Mouse (Mus musculus) brain, adult 10 weeks (tissue): ENCODE results near the gene Osgep. TPM values are rescaled to one million over a fixed set of nuclear protein-coding genes. Genes with fewer than 3 reads are reported as not detected.

Source experiments
- polyA plus RNA-seq: library from polyadenylated mRNA; stranded (reverse); fragments of 350-450 nt; fragmentation: Illumina TruSeq; extraction: RNeasy Lipid Tissue Mini Kit (QIAGEN cat#74804); gene quantifications from one replicate; pipeline ENCODE4 v1.2.3, GENCODE M21; 2015; ENCODE audit warnings: low read depth, low replicate concordance

Gene Osgep
- polyA plus RNA-seq: 56.7 TPM

GRCm38 (mm10) chr14:50924281-50925064 is at the start of gene Osgep, which contains the start of gene Apex1:
Gene Osgep (minus strand): TSS chr14:50924893.
Gene Apex1 (plus strand): TSS chr14:50924968.

GRCm38 (mm10) chr14:50955942-50956508 is 31.3 kb upstream of the Osgep start, which contains the start of gene Pnp2:
Gene Pnp2 (plus strand): TSS chr14:50955992.

GRCm38 (mm10) chr14:50943932-50944667 is 19.4 kb upstream of the Osgep start, which contains the start of gene Gm49342:
Gene Gm49342 (plus strand): TSS chr14:50944517.

DNA sequence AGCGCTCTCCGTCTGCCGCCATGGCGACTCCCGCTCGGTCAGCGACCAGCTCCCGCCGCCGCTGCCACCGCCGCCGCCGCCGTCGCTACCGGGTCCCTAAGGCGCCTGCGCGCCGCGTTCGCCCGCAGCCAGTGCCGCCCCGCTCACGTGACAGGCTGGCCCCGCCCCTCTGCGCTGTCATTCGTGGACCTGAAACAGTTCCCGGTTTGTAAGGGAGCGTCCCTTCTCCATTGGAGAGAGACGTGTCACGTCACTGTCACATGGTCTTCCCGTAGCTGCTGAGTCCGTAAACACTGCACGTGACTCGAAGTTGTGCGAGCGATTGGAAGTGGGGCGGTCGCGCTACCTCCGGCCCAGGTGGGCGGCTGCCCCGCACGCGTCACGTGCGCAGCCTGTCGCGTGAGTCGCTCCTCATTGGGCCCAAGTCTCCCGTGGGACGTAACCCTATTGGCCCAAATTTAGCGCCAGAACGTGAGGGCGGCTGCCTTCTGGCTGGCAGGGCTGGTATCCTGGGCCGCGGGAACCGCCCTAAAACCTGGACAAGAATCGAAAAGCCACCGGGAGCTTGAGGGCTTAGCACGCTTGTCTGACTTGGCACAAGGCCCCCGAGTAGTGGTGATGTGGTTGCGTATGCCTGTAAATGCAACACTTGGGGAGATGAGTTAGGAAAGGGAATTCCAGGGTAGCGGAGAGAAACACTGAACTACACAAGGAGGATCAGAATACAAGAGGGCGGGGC is 6.2 kb upstream of the Osgep start, which contains the start of the genes Pip4p1 and Pnp:
Pip4p1 (minus strand) TSS at position 103 of the 739 bp plus-strand sequence.
Pnp (plus strand) TSS at position 329 of the 739 bp plus-strand sequence.

GRCm38 (mm10) chr14:50897374-50897765 is 27.3 kb downstream of the Osgep start, which contains the start of gene Klhl33:
Gene Klhl33 (minus strand): TSS chr14:50897507.

DNA sequence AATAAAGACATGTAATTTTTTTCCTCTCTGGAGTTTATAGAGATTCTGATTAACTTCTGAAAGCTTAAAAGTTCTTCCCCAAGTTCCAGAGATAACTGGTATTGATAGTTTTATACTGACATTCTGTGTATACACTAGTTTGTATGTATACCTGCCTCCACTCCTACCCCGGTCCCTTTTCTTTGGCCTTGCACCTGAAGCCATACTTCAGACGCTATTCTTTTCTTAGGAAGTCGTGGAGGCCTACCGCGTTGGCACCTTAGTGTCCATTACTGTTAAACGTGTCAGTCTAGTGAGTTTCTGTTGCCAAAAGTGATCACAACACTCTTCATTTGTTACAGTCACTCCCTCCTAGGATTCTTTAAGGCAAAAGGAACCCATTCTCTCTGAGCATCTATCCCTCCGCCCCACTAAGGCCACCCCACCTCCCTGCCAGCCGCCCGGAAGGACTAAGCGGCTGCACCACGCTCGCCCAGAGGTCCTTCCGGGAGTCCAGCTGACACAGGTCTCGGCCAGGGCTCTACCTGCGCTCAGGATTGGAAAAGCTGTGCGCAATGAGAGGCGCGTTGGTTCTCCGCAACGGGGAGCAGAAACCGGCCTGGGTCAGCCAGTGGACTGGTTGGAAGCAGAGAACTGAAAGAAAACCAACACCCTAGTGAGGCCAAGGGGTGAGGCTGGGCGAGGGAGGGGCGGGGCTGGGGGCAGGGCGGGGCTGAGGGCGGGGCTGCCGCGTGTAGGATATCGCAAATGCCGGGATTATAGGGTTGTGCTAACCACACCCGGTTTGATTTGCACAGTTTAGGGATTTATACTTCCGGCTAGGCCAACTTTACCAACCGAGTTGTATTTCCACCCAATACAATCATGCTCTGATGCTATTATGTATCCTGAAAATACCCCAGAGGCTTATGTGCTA is 54.5 kb downstream of the Osgep start, which contains the start of gene Tep1:
Tep1 (minus strand) TSS at position 672 of the 916 bp plus-strand sequence.

Other genes starting within 250 kb of the Osgep start
- gene Olfr747, start 231.7 kb downstream of the Osgep start, polyA plus RNA-seq: not detected
- not detected for gene Olfr748, start 217.5 kb downstream of the Osgep start, polyA plus RNA-seq
- not detected for gene Olfr749, start 179.8 kb downstream of the Osgep start, polyA plus RNA-seq
- gene Ttc5, start 139.4 kb downstream of the Osgep start, polyA plus RNA-seq: 57.8 TPM
- not detected for gene Ccnb1ip1, start 117.2 kb downstream of the Osgep start, polyA plus RNA-seq
- 26.5 TPM for gene Parp2, start 117.1 kb downstream of the Osgep start, polyA plus RNA-seq
- 7.2 TPM for gene Tep1, start 54.3 kb downstream of the Osgep start, polyA plus RNA-seq
- 4.0 TPM for gene Klhl33, start 27.4 kb downstream of the Osgep start, polyA plus RNA-seq
- 67.7 TPM for gene Apex1, start 75 bp upstream of the Osgep start, polyA plus RNA-seq
- 131 TPM for gene Pip4p1, start 6.0 kb upstream of the Osgep start, polyA plus RNA-seq
- gene Pnp, start 6.2 kb upstream of the Osgep start, polyA plus RNA-seq: 18.9 TPM
- 29.9 TPM for gene Gm49342, start 19.6 kb upstream of the Osgep start, polyA plus RNA-seq
- gene Pnp2, start 31.1 kb upstream of the Osgep start, polyA plus RNA-seq: 1.4 TPM
- not detected for gene Rnase10, start 82.9 kb upstream of the Osgep start, polyA plus RNA-seq
- not detected for gene Rnase9, start 117.0 kb upstream of the Osgep start, polyA plus RNA-seq
- not detected for gene Rnase11, start 125.3 kb upstream of the Osgep start, polyA plus RNA-seq
- not detected for gene Rnase12, start 132.8 kb upstream of the Osgep start, polyA plus RNA-seq
- not detected for gene Olfr750, start 149.5 kb upstream of the Osgep start, polyA plus RNA-seq
- gene Rnase4, start 166.2 kb upstream of the Osgep start, polyA plus RNA-seq: 36.0 TPM
- gene Ang, start 166.3 kb upstream of the Osgep start, polyA plus RNA-seq: 4.3 TPM
- not detected for gene Eddm3b, start 189.5 kb upstream of the Osgep start, polyA plus RNA-seq
- gene Rnase6, start 199.0 kb upstream of the Osgep start, polyA plus RNA-seq: 1.1 TPM
- not detected for gene Rnase1, start 221.9 kb upstream of the Osgep start, polyA plus RNA-seq
- not detected for gene Rnase2b, start 237.4 kb upstream of the Osgep start, polyA plus RNA-seq